Mouse (Mus musculus) limb, embryonic 10.5 days (tissue): Measurements from ENCODE around the gene Hspa12a. TPM values are rescaled to one million over a fixed set of nuclear protein-coding genes. Genes with fewer than 3 reads are reported as not detected.
A peak's percentile ranks its signal among the peaks of the same experiment; 100 is the strongest.

Experiments used
- DNase-seq: peaks from one replicate; pipeline ENCODE4 v3.0.0-alpha.2; 2017; ENCODE audit warnings: low spot score
- H3K27ac ChIP-seq: fragments of 300-500 bp; sonication (generic); 2 replicates; pipeline ENCODE4 v1.5.1; 2016; ENCODE audit warnings: mild to moderate bottlenecking
- H3K27me3 ChIP-seq: fragments of 300-500 bp; sonication (generic); 2 replicates; pipeline ENCODE4 v1.6.1; 2016; ENCODE audit warnings: low read depth, mild to moderate bottlenecking; ENCODE audit not compliant: poor library complexity, severe bottlenecking
- H3K36me3 ChIP-seq: fragments of 300-500 bp; sonication (generic); 2 replicates; pipeline ENCODE4 v1.6.1; 2016; ENCODE audit warnings: mild to moderate bottlenecking, moderate library complexity
- H3K4me1 ChIP-seq: fragments of 300-500 bp; sonication (generic); 2 replicates; pipeline ENCODE4 v1.6.1; 2016
- H3K4me3 ChIP-seq: fragments of 300-500 bp; sonication (generic); 2 replicates; pipeline ENCODE4 v1.5.1; 2016; ENCODE audit warnings: mild to moderate bottlenecking, moderate library complexity
- H3K9me3 ChIP-seq: fragments of 300-500 bp; sonication (generic); replicated peaks from 2 replicates; pipeline ENCODE4 v1.6.1; 2016; ENCODE audit warnings: mild to moderate bottlenecking
- WGBS: fragments of 180-500 bp; shearing (Covaris S2); methylation state at CpG from one replicate; pipeline ENCODE4 v1.1.7; 2016; 5-methylcytosine and 5-hydroxymethylcytosine counted together
- polyA plus RNA-seq: library from polyadenylated mRNA; unstranded; fragments of >200 nt; fragmentation: Nextera tagmentation; extraction: Ambion mirVana; gene quantifications from 2 replicates; pipeline ENCODE4 v1.2.1, GENCODE M21; 2016

Hspa12a gene
- polyA plus RNA-seq, 1 experiment from 2014 or later: 3.6 TPM

GRCm38 (mm10) chr19:58789194-58789593 lies 154.3 kb downstream of the Hspa12a start:
- no peak for DNase-seq
- Histone ChIP-seq H3K9me3 (no peaks in the 10 kb centered on the region), H3K27me3 (no peaks in the 10 kb centered on the region), H3K4me3 (no peak overlapping the region), H3K27ac (no peak overlapping the region), H3K4me1 (peaks cover 8% of the 10 kb centered on the region), H3K36me3 (no peaks in the 10 kb centered on the region)
- WGBS: 73% methylated on average over 11 of the region's 11 CpGs

DNA sequence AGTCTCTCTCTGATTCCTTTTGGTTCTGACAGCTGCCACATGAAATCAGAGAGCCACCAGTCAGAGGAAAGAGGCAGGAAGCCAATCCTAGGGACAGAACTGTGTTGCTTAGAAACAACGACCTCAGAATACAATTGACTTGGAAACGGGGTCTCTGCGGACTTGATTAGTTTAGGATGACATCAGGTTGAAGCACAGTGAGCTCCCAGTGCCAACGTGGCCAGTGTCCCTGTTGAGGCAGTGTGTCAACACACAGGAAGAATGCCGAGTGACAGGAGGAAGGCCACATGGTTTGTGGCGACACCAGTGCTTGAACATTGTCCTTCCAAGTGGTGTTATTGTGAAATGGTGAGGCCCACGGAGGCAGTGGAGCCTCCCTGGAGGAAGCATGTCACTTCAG lies 159.5 kb downstream of the Hspa12a start:
- Histone ChIP-seq H3K27ac (no peak overlapping the region), H3K36me3 (no peaks in the 10 kb centered on the region), H3K4me1 (peaks cover 11% of the 10 kb centered on the region; the same call in 1 of the 2 replicates), H3K27me3 (no peaks in the 10 kb centered on the region), H3K9me3 (no peaks in the 10 kb centered on the region), H3K4me3 (no peak overlapping the region)
- no peak for DNase-seq
- WGBS: 71% methylated on average over 7 of the region's 7 CpGs

GRCm38 (mm10) chr19:58781566-58781965 lies 161.9 kb downstream of the Hspa12a start:
- 0 out of 2 replicates have a peak, but pooled peaks cover 6% of the 10 kb centered on the region for H3K4me1 ChIP-seq
- no peak overlapping the region for H3K4me3 ChIP-seq
- 74% methylated on average over 4 of the region's 4 CpGs for WGBS

GRCm38 (mm10) chr19:58776461-58776860 lies 167.0 kb downstream of the Hspa12a start:
- no peaks in the 10 kb centered on the region for H3K27me3 ChIP-seq
- no peak overlapping the region for H3K27ac ChIP-seq
- H3K9me3 ChIP-seq: no peaks in the 10 kb centered on the region
- no peak overlapping the region for H3K4me3 ChIP-seq
- 84% methylated on average over 5 of the region's 5 CpGs for WGBS
- H3K36me3 ChIP-seq: no peaks in the 10 kb centered on the region
- DNase-seq: no peak
- no peaks in the 10 kb centered on the region for H3K4me1 ChIP-seq

More at GRCm38 (mm10) chr19:58781566-58781965, 161.9 kb downstream of the Hspa12a start:
- DNase-seq: no peak
- Histone ChIP-seq H3K27ac (no peak overlapping the region), H3K36me3 (no peaks in the 10 kb centered on the region), H3K9me3 (no peaks in the 10 kb centered on the region), H3K27me3 (no peaks in the 10 kb centered on the region)

GRCm38 (mm10) chr19:58767329-58767728 lies 176.1 kb downstream of the Hspa12a start:
- no peak for DNase-seq
- peak overlapping the region; percentile 8; the same call in 1 of the 2 replicates for H3K27ac ChIP-seq
- peaks cover 21% of the 10 kb centered on the region for H3K4me1 ChIP-seq
- 94% methylated on average over 6 of the region's 6 CpGs for WGBS
- H3K9me3 ChIP-seq: no peaks in the 10 kb centered on the region
- H3K27me3 ChIP-seq: peaks cover 7% of the 10 kb centered on the region
- H3K36me3 ChIP-seq: no peaks in the 10 kb centered on the region
- no peak overlapping the region for H3K4me3 ChIP-seq

DNA sequence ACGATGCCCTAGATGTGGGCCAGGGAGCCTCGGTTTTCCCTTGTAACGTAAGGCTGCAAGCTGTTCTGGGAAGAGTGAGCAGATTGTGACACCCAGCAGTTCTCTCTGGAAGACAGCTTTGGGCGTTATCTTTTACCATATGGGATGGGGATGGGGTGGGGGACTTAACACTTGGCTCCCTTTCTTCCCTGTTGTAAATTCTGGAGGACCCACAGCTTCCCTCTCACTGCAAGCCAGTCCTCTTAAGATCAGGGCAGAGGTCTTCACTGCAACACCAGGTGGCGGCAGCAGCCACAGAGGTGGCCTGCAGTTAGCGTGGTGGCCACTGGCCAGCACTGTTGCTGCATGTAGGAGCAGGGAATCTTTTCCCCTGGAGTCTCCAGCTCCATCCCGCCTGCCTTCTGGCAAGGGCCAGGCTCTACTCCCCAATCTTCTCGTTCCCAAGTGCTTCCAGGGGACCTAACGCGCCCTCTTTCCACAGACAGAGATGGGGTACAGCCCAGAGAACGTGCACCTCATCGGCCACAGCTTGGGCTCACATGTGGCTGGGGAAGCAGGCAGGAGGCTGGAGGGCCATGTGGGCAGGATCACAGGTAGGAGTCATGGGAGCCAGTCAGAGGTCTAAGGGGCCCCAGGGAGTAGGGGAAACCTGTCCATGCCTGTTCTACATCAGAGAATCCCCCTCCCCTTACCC lies 180.5 kb downstream of the Hspa12a start:
- peak overlapping the region; percentile 70; the same call in 1 of the 2 replicates for H3K27ac ChIP-seq
- H3K9me3 ChIP-seq: no peaks in the 10 kb centered on the region
- 4% methylated on average over 12 of the region's 12 CpGs for WGBS

GRCm38 (mm10) chr19:58762316-58762715 lies 181.1 kb downstream of the Hspa12a start:
- Histone ChIP-seq H3K36me3 (no peaks in the 10 kb centered on the region), H3K27ac (no peak overlapping the region), H3K4me3 (0 out of 2 replicates have a peak overlapping the region, but pooled peaks have one; percentile 6), H3K9me3 (no peaks in the 10 kb centered on the region), H3K27me3 (0 out of 2 replicates have a peak, but pooled peaks cover 8% of the 10 kb centered on the region), H3K4me1 (peaks cover 22% of the 10 kb centered on the region)
- WGBS: 15% methylated on average over 6 of the region's 6 CpGs
- no peak for DNase-seq

More for the DNA sequence above, 180.5 kb downstream of the Hspa12a start:
- Histone ChIP-seq H3K27me3 (0 out of 2 replicates have a peak, but pooled peaks cover 8% of the 10 kb centered on the region), H3K4me3 (peak overlapping the region; percentile 15; the same call in 1 of the 2 replicates), H3K4me1 (peaks cover 23% of the 10 kb centered on the region), H3K36me3 (no peaks in the 10 kb centered on the region)
- DNase-seq: peak; percentile 77

DNA sequence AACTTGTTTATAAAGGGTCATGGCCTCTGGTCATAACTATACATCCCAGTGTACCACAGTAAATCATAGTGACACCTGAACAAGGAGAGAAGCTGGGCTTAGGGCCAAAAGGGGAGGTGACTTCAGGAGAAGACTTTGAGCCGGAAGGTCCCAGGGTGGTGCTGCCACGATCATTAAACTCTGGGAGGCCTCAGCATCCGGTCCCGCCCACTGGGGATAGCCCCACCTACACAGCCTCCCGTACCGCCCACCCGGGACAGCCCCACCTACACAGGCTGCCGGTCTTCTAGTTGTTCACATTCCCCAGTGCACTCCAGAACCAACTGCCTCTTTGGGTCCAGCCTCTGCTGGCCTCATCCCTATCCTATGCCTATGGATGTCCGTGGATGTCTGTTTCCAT lies 184.0 kb downstream of the Hspa12a start, which contains the start of gene Pnliprp2:
Gene Pnliprp2, plus strand, starts transcription at position 297 of the 400 bp plus-strand sequence.
- peaks cover 13% of the 10 kb centered on the region for H3K4me1 ChIP-seq
- 61% methylated on average over 9 of the region's 9 CpGs for WGBS
- H3K27me3 ChIP-seq: 0 out of 2 replicates have a peak, but pooled peaks cover 8% of the 10 kb centered on the region
- H3K9me3 ChIP-seq: no peaks in the 10 kb centered on the region
- no peak within 1 kb of the TSS for H3K4me3 ChIP-seq
- no peak within 1 kb of the TSS for H3K27ac ChIP-seq
- DNase-seq: no peak
- no peaks in the 10 kb centered on the region for H3K36me3 ChIP-seq

DNA sequence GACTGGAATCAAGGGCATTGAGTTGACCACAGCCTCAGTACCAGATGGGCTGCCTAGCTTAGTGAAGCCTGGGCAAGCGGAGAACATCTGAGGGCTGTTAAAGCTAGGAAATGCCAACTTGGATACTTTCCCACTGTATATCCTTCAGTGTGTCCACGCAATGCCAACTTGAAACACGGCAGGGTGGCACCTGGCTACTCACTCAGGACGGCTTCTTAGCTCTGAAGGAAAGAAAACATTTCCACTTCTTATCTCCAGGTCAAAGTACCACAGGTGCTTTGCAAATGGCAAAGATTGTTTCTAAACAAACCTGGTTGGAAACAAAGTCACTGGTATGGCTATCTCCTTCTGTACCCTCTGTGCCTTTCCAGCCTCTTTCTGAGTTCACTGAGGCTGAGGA lies 184.6 kb downstream of the Hspa12a start:
- Histone ChIP-seq H3K9me3 (no peaks in the 10 kb centered on the region), H3K27me3 (0 out of 2 replicates have a peak, but pooled peaks cover 8% of the 10 kb centered on the region), H3K27ac (no peak overlapping the region), H3K4me3 (no peak overlapping the region), H3K4me1 (peaks cover 13% of the 10 kb centered on the region), H3K36me3 (no peaks in the 10 kb centered on the region)
- 88% methylated on average over 4 of the region's 4 CpGs for WGBS
- DNase-seq: no peak

- Histone ChIP-seq H3K27ac (no peak overlapping the region), H3K4me1 (no peaks in the 10 kb centered on the region), H3K36me3 (no peaks in the 10 kb centered on the region), H3K27me3 (no peaks in the 10 kb centered on the region), H3K9me3 (no peaks in the 10 kb centered on the region), H3K4me3 (no peak overlapping the region)
- 83% methylated on average over 2 of the region's 2 CpGs for WGBS
- no peak for DNase-seq
Observed at GRCm38 (mm10) chr19:58751504-58751903, 191.9 kb downstream of the Hspa12a start.

- Histone ChIP-seq H3K4me1 (no peaks in the 10 kb centered on the region), H3K9me3 (no peaks in the 10 kb centered on the region), H3K27ac (no peak overlapping the region), H3K27me3 (no peaks in the 10 kb centered on the region), H3K36me3 (no peaks in the 10 kb centered on the region), H3K4me3 (no peak overlapping the region)
- WGBS: 90% methylated on average over 2 of the region's 2 CpGs
- DNase-seq: no peak
Observed at GRCm38 (mm10) chr19:58750822-58751221, 192.6 kb downstream of the Hspa12a start.

GRCm38 (mm10) chr19:58747498-58748000 lies 195.9 kb downstream of the Hspa12a start:
- DNase-seq: peak; percentile 23
- Histone ChIP-seq H3K36me3 (no peaks in the 10 kb centered on the region), H3K27ac (no peak overlapping the region), H3K4me3 (no peak overlapping the region), H3K27me3 (no peaks in the 10 kb centered on the region), H3K4me1 (peaks cover 5% of the 10 kb centered on the region; the same call in 1 of the 2 replicates), H3K9me3 (no peaks in the 10 kb centered on the region)
- WGBS: 89% methylated on average over 9 of the region's 9 CpGs
